Mouse (Mus musculus) frontal cortex, postnatal 10 days (tissue): ENCODE measurements at regions not wholly inside any gene's neighbourhood (a gene's known extent, or its start where the extent isn't known, plus 50 kb on each side); places are given as distances from the start of the nearest gene placed in this dataset.
A peak's percentile ranks its signal among the peaks of the same experiment; 100 is the strongest.

Experiments used
- DNase-seq, 2 experiments: peaks; one replicate each; pipeline ENCODE4 v3.0.0; 2022; ENCODE audit warnings: low spot score in 2 of 2, mixed read lengths in 1 of 2

- DNase-seq: no peak
Measured at GRCm38 (mm10) chr14:79929451-79929850, 54.4 kb upstream of the Olfm4 start.

- DNase-seq: no peak
Measured at GRCm38 (mm10) chr14:79927161-79927560, 56.7 kb upstream of the Olfm4 start.

- DNase-seq: peak; percentile 9 to 12
Measured at GRCm38 (mm10) chr14:79916960-79917848, 66.7 kb upstream of the Olfm4 start.

- DNase-seq: no peak
Measured at GRCm38 (mm10) chr14:79914966-79915365, 68.9 kb upstream of the Olfm4 start.

GRCm38 (mm10) chr14:79913315-79913714, 70.6 kb upstream of the Olfm4 start:
- no peak for DNase-seq

GRCm38 (mm10) chr14:79912610-79913009, 71.3 kb upstream of the Olfm4 start:
- peak; percentile 17 to 38 for DNase-seq

- no peak for DNase-seq
Measured at GRCm38 (mm10) chr14:79907761-79908160, 76.1 kb upstream of the Olfm4 start.

- no peak for DNase-seq
Measured at GRCm38 (mm10) chr14:79905574-79905973, 78.3 kb upstream of the Olfm4 start.

- no peak for DNase-seq
Measured at GRCm38 (mm10) chr14:79902355-79902754, 81.5 kb upstream of the Olfm4 start.

- DNase-seq: no peak
Measured at GRCm38 (mm10) chr14:79898240-79898639, 85.6 kb upstream of the Olfm4 start.

- DNase-seq: no peak
Measured at GRCm38 (mm10) chr14:79893241-79893640, 90.6 kb upstream of the Olfm4 start.

- DNase-seq: no peak
Measured at GRCm38 (mm10) chr14:79890682-79891081, 93.2 kb upstream of the Olfm4 start.

GRCm38 (mm10) chr14:79890280-79890679, 93.6 kb upstream of the Olfm4 start:
- DNase-seq: no peak

- DNase-seq: no peak
Measured at GRCm38 (mm10) chr14:79883487-79883886, 100.4 kb upstream of the Olfm4 start.

- DNase-seq: no peak
Measured at GRCm38 (mm10) chr14:79881726-79882125, 102.2 kb upstream of the Olfm4 start.

- no peak for DNase-seq
Measured at GRCm38 (mm10) chr14:79880065-79880755, 103.7 kb upstream of the Olfm4 start.

- no peak for DNase-seq
Measured at GRCm38 (mm10) chr14:79879333-79880035, 104.4 kb upstream of the Olfm4 start.

- DNase-seq: no peak
Measured at GRCm38 (mm10) chr14:79878285-79879019, 105.4 kb upstream of the Olfm4 start.

- DNase-seq: no peak
Measured at GRCm38 (mm10) chr14:79873062-79873461, 102.0 kb upstream of the Pcdh8 start.

- no peak for DNase-seq
Measured at GRCm38 (mm10) chr14:79872430-79872829, 101.3 kb upstream of the Pcdh8 start.

- DNase-seq: no peak
Measured at GRCm38 (mm10) chr14:79869325-79869724, 98.2 kb upstream of the Pcdh8 start.

GRCm38 (mm10) chr14:79856245-79856644, 85.1 kb upstream of the Pcdh8 start:
- DNase-seq: no peak
